Mouse (Mus musculus): ENCODE results near the gene Hcls1.
A peak's percentile ranks its signal among the peaks of the same experiment; 100 is the strongest.

Hcls1 gene

GRCm38 (mm10) chr16:36989999-36990625 lies 55.3 kb downstream of the Hcls1 start, which contains the start of gene Fbxo40:
Gene Fbxo40, minus strand, starts transcription at chr16:36990467.
- no peak for DNase-seq

DNA sequence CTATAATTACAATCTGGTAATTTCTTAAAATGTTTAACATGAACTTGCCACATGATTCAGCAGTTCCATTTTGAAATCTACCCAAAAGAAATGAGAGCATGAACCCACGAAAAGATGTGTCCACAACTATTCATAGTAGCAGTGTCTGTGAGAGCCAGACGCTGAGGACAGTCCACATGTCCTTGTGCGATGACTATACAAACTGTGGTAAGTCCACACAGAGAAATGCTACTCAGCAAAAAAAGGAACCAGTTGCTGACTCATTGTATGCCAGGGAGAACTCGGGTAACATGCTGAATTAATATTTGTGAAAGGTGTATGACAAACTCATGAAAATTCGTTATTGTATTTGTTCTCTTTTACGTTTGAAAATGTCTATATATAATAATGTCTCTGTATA lies 62.9 kb downstream of the Hcls1 start:
- no peak for DNase-seq

DNA sequence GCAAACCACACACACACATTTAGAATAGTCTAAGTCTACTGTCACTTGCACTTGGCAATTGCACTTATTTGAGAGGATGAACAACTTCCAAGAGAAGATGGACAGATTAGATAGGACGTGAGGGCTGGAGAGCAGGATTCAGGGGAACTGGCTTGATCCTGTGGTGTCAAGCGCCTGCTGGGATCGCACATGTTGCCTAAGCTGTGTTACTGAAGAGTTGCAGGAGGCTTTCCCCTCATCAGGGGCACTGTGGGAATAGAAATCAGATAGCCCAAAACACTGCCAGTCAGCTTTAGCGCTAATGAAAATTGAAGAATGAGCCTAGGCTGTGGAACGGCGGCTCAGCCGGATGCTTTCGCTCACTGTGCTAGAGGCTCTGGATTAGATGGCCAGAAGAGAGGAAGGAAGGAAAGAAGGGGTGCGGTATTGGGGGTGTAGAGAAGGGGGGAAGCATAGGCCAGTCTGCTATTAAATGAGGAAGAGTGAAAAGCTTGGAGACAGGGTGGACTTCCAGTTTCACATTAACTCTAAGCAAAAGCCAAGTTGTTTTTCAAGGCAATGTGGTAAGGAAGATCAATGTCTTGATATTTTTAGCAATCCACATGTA lies 64.7 kb downstream of the Hcls1 start:
- peak; percentile 79 for DNase-seq

DNA sequence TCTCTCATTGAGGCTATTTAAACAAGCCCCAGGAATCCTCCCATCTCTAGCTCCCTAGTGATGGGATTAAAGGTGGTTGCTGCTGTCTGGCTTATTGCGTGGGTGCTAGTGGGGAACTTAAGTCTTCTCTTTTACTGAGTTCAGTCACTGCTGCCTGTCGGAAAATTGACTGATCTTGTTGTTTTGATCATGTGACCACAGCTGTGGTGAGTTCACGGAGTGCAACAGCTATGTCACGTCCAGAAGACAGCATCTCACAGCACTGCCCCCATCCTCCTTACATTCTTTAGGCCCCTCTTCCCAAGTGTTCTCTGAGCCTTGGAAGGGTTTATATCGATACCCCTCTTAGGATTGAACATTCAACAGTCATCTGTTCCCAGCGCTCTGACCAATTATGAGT lies 74.5 kb downstream of the Hcls1 start:
- DNase-seq, result no peak

- DNase-seq, result peak; percentile 83
These were observed 75.6 kb downstream of the Hcls1 start for GRCm38 (mm10) chr16:37010370-37010769.

DNA sequence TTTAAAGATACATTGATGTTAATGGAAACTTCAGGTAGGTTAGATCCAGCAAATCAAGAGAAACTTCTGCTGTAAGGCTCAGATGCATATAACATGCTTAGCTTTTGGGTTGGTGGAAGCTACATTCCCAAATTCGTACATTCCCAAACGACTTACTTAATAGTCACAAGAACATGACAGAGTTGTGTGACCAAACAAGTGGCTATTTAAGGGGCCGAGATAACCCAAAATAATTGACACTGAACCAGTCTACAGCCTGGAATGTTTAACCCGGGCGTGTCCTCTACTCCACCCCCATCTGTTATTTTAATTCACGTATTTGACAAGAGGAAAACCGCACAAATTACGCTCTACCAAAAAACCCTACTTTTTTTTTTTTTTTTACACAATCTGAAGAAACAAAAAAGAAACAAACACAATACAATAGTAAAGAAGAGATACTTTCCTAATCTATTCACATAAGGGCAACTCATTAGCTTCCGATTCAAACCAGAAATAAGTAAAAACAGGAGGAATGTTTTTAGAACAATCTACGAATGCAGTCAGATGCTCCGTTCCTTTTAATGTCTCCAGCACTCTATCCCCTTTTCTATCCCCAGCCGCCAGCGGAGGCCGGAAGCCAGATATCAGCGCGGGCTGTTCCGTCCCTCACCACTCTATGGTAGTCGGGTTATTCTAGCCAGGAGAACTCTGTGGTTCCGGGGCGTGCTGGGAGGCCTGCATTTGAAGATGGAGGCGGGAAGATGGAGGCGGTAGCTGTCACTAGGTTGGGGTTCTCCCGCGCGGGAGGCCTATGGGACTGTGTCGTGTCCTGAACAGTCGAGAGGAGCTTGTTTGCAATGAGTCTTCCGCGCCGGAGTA lies 76.5 kb downstream of the Hcls1 start, which contains the start of gene Polq:
Gene Polq (plus strand): TSS at position 726 of the 861 bp plus-strand sequence.
- DNase-seq, result peak; percentile 94

DNA sequence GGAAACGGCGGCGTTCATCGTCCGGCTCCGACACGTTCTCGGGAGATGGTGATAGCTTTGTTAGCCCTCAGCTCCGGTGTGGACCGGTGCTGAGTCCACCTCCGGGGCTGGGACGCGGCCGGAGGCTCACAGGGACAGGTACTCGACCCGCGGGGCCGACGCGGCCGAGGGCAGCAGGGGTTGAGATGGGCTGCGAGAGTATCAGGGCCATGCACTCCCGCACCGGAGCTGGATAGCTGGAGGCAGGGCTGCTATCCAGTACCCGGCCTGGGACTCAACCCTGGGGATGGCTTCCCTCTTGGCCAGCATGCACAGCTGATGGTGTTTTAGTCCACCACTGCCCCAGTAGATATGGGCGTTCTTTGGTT lies 77.1 kb downstream of the Hcls1 start:
- DNase-seq, result no peak

- DNase-seq, result no peak
These were observed 77.6 kb downstream of the Hcls1 start for GRCm38 (mm10) chr16:37012336-37012735.
